Mouse (Mus musculus): ENCODE data around the gene Tada2b.

Tada2b gene

DNA sequence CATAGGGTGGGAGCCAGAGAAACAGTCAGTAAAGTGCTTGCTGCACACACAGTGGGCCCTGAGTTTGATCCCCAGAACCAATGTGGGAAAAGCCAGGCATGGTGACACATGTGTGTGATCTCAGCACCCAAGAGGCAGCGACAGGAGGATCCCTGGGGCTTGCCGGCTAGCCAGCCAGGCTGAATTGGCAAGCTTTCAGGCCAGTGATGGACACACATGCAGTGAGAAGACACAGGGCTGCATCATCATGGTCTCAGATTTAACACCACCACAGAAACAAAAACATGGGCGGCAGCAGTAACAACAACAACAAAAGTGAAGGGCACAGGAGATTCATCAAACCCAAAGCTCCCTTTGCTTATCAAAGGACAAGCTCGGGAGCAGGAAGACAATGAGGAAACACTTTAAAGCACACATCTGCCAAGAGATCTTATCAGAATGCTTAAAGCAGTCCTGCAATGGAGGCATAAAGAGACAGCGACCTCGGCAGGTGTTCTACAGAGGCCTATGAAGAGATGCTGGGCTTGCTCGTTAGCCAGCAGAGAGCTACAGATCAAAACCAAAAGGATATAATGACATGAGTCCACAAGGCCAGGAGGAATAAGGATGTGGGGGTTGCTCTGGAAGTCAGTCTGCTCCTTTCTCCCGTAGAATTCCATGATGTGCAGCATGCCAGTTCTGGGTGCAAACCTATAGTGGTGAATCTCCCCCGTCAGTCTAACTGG, 37.8 kb downstream of the Tada2b start:
- no peak for DNase-seq (ENCODE audit: low read depth, low spot score)

DNA sequence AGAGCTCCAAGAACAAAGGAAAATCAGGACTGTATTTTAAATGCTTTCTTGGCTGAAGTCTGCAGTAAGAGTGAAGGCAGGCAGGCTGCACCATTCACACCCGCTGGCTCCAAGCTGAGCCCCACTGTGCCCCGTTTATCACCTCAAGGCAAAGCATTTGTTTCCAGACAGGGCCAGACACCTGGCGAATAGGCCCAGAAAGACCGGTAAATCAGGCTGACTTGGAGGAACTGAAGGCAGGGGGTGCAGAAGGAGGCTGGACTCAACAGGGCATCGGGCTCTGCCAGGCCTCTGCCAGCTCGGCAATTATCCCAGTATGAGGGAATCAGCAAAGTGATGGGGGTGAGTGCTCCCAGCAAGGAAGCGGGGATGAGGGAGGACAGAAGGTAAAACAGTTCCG, 39.1 kb downstream of the Tada2b start:
- no peak for DNase-seq (ENCODE audit: low read depth, low spot score)

DNA sequence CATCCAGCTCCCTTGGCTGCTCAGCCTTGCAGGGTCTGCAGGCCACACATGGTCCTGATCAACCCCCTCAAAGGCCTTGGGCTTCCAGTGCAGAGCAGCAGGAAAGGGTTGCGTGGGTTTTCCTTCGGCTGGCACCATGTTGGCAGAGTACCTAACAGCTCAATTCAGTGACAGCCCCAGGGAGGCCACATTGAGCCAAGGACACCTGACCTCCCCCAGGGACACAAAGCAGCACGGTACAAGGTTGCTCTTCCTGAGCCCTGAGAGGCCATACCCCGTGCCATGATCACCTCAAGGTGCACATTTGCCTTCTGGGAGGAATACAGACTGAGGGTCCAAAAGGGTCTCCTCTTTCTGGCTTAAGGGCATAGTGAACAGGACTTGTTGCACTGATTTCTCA, 39.5 kb downstream of the Tada2b start:
- DNase-seq (ENCODE audit: low read depth, low spot score) = no peak

DNA sequence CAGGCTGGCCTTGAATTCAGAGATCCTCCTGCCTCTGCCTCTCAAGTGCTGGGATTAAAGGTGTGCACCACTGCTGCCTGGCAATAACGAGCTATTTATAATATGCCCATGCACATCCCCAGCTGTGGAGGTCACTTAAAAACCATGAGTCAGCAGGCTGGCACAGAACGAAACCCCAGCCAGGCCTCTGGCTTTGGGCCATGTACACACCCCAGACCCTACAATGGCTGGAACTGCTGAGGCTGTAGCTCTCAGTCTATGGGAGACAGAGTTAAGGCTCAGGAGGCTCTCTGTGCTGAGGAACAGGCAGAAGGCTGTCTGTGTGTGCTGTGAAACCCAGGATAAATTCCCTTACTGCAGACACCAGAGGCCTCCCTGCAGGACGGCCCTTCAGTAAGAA, 43.3 kb downstream of the Tada2b start:
- DNase-seq (ENCODE audit: low read depth, low spot score) = no peak

DNA sequence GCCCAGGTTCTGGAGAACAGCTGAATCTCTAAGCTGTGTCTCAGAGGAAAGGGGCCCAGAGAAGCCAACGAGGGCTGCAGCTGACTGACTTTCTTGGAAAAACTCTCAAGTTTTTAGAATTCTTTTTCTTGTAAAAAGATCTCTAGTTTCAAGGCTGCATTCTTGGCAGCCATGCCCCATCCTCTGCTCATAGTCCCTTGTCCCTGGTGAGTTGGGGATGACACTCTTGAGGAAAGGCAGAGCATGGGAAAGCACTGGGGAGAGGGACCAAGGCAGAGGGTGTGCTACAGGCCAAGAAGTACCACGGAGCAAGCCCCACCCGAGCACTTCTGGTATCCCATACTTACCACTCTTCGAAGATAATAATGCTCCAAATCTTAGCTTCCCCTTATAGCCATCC, 47.2 kb downstream of the Tada2b start:
- no peak for DNase-seq (ENCODE audit: low read depth, low spot score)

DNA sequence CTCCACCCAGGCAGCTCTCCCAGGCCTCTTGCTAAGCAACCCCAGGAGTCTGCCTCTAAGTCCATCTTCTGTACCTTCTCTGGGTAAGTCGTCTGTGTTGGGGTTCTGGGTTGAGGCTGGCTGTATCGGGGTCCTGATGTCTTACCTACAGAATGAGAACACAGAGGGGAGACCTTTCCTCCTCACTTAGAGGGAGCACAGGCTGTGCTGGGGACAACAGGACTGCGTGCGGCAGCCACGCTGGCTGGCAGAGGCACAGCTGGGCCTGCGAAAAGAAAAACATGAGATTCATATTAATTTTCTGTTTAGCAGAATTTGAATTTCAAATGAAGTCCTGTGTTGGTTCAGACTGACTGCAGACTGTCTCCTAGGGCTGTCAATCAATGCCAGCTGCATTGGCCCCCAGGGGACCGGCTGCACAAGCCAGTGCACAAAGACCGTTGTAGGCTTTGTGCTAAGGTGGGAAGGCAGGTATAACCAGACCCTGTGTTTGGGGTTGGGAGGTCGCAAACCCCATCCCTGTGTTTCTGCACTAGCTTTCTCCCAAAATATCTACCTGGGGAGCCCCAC, 49.6 kb downstream of the Tada2b start:
- DNase-seq (ENCODE audit: low read depth, low spot score) = no peak

DNA sequence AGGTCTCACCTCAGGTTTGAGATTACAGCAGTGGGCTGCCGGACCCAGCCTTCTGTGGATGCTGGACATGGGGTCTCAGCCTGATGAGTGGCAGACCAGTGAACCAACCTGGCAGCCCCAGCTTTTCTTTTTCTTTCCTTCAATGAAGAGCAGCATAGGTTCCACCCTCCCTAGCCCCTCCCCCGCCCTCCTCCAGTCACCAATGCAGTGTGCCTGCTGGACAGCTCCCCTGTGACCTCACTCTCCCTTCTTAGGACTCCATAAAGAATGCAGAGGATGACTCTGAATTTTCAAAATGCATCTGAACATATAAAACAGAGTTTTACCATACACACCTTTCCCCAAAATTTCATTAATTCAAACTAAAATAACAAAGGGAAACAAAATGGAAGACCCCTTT, 52.4 kb downstream of the Tada2b start:
- DNase-seq (ENCODE audit: low read depth, low spot score) = no peak

DNA sequence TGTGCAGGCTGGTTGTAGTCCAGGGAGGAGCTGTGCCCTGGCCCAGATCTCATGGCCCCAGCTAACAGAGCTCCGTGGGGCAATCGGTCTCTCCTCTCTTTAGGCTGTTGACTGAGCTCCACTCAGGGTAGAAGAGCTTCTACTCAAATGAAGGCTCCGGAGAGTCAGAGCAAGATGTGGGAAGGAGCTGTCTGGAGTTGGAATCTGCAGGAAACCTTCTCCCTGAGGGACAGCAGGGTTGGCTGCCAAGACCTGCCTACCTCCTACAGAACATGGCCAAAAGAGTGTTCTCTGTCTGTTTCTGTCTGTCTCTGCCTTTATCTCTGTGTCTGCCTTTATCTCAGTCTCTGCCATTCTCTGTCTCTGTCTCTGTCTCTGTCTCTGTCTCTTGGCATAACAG, 54.5 kb downstream of the Tada2b start:
- no peak for DNase-seq (ENCODE audit: low read depth, low spot score)

DNA sequence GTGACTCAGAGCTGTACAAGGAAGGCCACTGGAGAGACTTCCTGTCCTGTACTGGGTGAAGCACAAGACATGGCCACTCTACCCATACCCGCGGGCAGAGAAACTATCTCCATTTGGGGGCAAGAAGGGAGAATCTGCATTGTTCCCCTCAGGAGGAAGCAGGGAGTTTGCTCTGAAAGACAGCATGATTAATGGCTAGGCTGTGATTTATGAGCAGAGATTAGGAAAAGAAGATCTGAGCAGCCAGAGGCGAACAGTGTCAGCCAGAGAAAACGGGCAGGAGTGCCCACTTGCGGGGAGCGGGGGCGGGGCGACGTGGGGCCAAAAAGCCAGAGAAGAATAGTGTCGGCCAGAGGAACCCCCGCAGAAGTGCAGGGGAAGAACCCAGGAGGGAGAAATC, 56.3 kb downstream of the Tada2b start:
- peak; percentile 17 for DNase-seq (ENCODE audit: low read depth, low spot score)

DNA sequence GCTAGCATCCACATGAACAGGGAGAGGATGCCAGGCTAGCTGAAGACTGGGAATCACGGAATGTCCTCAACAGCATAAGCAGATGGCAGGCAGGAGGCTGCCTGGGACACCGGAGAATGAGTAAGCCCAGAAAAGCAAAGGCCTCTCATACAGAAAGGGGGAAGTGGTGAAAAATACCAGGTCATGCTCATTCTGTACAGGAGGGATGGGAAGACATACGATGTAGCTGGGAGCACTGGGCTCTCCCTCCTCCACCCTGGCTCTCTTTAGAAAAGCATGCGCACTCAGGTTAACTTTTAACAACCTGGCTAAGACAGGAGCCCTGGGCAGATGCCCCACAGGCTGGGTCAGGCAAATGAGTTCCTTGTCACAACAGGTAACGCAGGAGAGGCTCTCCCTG, 57.7 kb downstream of the Tada2b start:
- DNase-seq (ENCODE audit: low read depth, low spot score) = no peak

DNA sequence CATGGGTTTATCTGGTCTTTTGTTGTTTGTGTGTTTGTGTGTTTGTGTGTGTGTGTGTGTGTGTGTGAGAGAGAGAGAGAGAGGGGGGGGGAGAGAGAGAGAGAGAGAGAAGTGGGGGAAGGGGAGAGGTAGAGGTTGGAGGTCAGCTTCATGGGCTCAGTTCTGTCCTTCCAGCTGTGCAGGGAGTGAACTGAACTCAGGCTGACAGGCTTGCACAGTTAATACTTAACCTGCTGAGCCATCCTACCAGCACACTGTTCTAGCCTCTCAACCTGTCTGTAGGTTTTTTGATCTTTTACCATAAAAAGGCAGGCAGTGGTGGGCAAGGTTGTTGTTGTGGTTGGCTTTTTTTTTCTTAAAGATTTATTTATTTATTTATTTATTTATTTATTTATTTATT, 59.4 kb downstream of the Tada2b start:
- no peak for DNase-seq (ENCODE audit: low read depth, low spot score)
